Mouse (Mus musculus) heart, embryonic 11.5 days (tissue): ENCODE data around the gene Zbtb1. TPM values are rescaled to one million over a fixed set of nuclear protein-coding genes. Genes with fewer than 3 reads are reported as not detected.

Experiments
- ATAC-seq: fragments of 200-750 bp; cut with Nextera tagmentation; replicated peaks from 2 replicates; pipeline ENCODE4 v1.8.0; 2017; ENCODE audit warnings: moderate library complexity; ENCODE audit not compliant: insufficient number of reproducible peaks, low FRiP score, low TSS enrichment
- H3K27ac ChIP-seq: fragments of 300-500 bp; sonication (generic); 2 replicates; pipeline ENCODE4 v1.5.1; 2014; ENCODE audit warnings: mild to moderate bottlenecking, low read depth, low read length
- H3K27me3 ChIP-seq: fragments of 300-500 bp; sonication (generic); 2 replicates; pipeline ENCODE4 v1.6.1; 2014; ENCODE audit warnings: mild to moderate bottlenecking, low read length, mixed read lengths; ENCODE audit not compliant: control insufficient read depth, insufficient read depth
- H3K36me3 ChIP-seq: fragments of 300-500 bp; sonication (generic); 2 replicates; pipeline ENCODE4 v1.6.1; 2014; ENCODE audit warnings: mild to moderate bottlenecking, low read length, moderate library complexity, mixed read lengths; ENCODE audit not compliant: control insufficient read depth, insufficient read depth
- H3K4me1 ChIP-seq: fragments of 300-500 bp; sonication (generic); 2 replicates; pipeline ENCODE4 v1.6.1; 2014; ENCODE audit warnings: low read length; ENCODE audit not compliant: control insufficient read depth, insufficient read depth
- H3K4me2 ChIP-seq: fragments of 300-500 bp; sonication (generic); 2 replicates; pipeline ENCODE4 v1.6.1; 2014; ENCODE audit warnings: mild to moderate bottlenecking, moderate library complexity
- H3K4me3 ChIP-seq: fragments of 300-500 bp; sonication (generic); 2 replicates; pipeline ENCODE4 v1.5.1; 2014; ENCODE audit warnings: low read depth, low read length
- H3K9ac ChIP-seq: fragments of 300-500 bp; sonication (generic); 2 replicates; pipeline ENCODE4 v1.6.1; 2014; ENCODE audit warnings: mild to moderate bottlenecking, low read depth, low read length, moderate library complexity
- H3K9me3 ChIP-seq: fragments of 300-500 bp; sonication (generic); replicated peaks from 2 replicates; pipeline ENCODE4 v1.6.1; 2016; ENCODE audit warnings: low read length; ENCODE audit not compliant: control insufficient read depth
- WGBS: fragments of 180-500 bp; shearing (Covaris S2); extraction: QIAGEN DNeasy Blood & Tissue Kit; methylation state at CpG from one replicate; pipeline ENCODE4 v1.1.7; 2014; ENCODE audit not compliant: insufficient replicate concordance; 5-methylcytosine and 5-hydroxymethylcytosine counted together
- polyA plus RNA-seq: library from polyadenylated mRNA; unstranded; fragments of >200 nt; fragmentation: Nextera tagmentation; extraction: Ambion mirVana; gene quantifications from 2 replicates; pipeline ENCODE4 v1.2.1, GENCODE M21; 2014

The Zbtb1 gene
- polyA plus RNA-seq, 1 experiment from 2014 or later, result 10.5 TPM

DNA sequence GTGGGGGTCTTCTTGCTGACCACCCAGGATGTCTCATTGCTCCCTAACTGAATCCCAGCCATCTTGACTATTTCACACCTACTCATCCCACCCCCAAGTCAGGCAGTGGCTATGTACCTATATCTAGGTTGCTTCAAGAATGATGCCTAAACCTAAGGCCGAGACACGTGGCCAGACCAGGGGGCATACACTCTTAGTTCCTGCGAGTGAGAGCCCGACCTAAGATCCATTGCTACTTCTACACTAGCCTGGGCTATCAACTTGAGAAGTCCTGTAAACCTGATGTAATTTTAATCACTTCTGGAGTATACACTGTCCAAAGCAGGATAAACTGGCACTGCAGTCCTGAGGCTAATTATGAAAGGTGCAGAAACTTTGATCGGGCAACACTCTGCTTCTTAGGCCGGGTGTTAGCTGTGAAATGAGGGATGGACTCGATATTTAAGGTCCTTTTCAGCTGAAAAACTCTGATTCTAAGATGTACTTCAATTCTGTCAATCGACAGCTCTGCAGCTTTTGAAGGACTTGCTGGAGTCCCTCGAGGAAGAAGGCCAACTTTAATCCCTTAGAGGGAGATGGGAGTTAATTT, 1.8 kb upstream of the Zbtb1 start:
- Histone ChIP-seq H3K4me2 (peak overlapping the region; percentile 95), H3K9me3 (no peaks in the 10 kb centered on the region), H3K36me3 (no peaks in the 10 kb centered on the region), H3K9ac (peak overlapping the region; percentile 99), H3K27me3 (no peaks in the 10 kb centered on the region), H3K27ac (peak overlapping the region; percentile 100), H3K4me3 (peak overlapping the region; percentile 99), H3K4me1 (peaks cover 37% of the 10 kb centered on the region)
- no peak for ATAC-seq
- 11% methylated on average over 9 of the region's 9 CpGs for WGBS

DNA sequence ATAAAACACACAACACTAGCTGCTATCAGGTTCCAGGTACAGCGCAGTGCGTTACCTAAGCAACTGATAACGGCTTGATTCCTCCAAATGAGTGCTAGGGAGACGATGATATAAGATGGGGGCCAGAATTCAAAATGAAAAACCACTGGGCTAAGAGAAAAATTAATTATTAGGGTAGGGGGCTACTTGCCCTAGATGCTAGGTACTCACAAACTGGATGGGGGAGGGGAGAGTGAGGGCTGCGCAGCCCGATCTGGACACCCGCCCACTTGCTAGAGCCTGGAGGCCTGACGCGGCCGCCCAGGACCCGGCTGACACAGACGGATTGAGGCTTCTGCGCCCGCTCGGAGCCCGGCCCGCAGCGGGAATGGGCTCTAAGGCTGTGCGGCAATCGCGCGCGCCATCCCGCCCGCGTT, 1.3 kb upstream of the Zbtb1 start:
- H3K9ac ChIP-seq, result peak overlapping the region; percentile 99
- H3K27me3 ChIP-seq, result no peaks in the 10 kb centered on the region
- H3K4me3 ChIP-seq, result peak overlapping the region; percentile 99
- peak overlapping the region; percentile 100 for H3K27ac ChIP-seq
- peak overlapping the region; percentile 95 for H3K4me2 ChIP-seq
- peaks cover 40% of the 10 kb centered on the region for H3K4me1 ChIP-seq
- H3K9me3 ChIP-seq, result no peaks in the 10 kb centered on the region
- WGBS, result 1% methylated on average over 24 of the region's 26 CpGs
- peak; percentile 20; the same call in 1 of the 2 replicates for ATAC-seq
- H3K36me3 ChIP-seq, result no peaks in the 10 kb centered on the region

- peak; percentile 77 for ATAC-seq
- peak within 1 kb of the TSS; percentile 100 for H3K27ac ChIP-seq
- H3K4me1 ChIP-seq, result peaks cover 43% of the 10 kb centered on the region
- peak within 1 kb of the TSS; percentile 95 for H3K4me2 ChIP-seq
- under 1% methylated on average over 87 of the region's 96 CpGs for WGBS
- H3K9me3 ChIP-seq, result no peaks in the 10 kb centered on the region
- H3K27me3 ChIP-seq, result no peaks in the 10 kb centered on the region
- no peaks in the 10 kb centered on the region for H3K36me3 ChIP-seq
- peak within 1 kb of the TSS; percentile 99 for H3K9ac ChIP-seq
- H3K4me3 ChIP-seq, result peak within 1 kb of the TSS; percentile 99
Observed at GRCm38 (mm10) chr12:76369206-76369977, 674 bp upstream of the Zbtb1 start, which contains the start of gene Zbtb25. Zbtb25 (minus strand) TSS chr12:76369602.

- H3K4me1 ChIP-seq, result peaks cover 51% of the 10 kb centered on the region
- no peaks in the 10 kb centered on the region for H3K36me3 ChIP-seq
- ATAC-seq, result peak; percentile 64
- H3K4me3 ChIP-seq, result peak overlapping the region; percentile 99
- WGBS, result under 1% methylated on average over 55 of the region's 63 CpGs
- no peaks in the 10 kb centered on the region for H3K9me3 ChIP-seq
- H3K4me2 ChIP-seq, result peak overlapping the region; percentile 95
- no peaks in the 10 kb centered on the region for H3K27me3 ChIP-seq
- H3K27ac ChIP-seq, result peak overlapping the region; percentile 100
- H3K9ac ChIP-seq, result peak overlapping the region; percentile 99
Observed at GRCm38 (mm10) chr12:76370831-76371571, 935 bp downstream of the Zbtb1 start.

GRCm38 (mm10) chr12:76372046-76372445, 2.0 kb downstream of the Zbtb1 start:
- Histone ChIP-seq H3K27ac (peak overlapping the region; percentile 100), H3K9me3 (no peaks in the 10 kb centered on the region), H3K4me2 (peak overlapping the region; percentile 95), H3K9ac (peak overlapping the region; percentile 99), H3K27me3 (no peaks in the 10 kb centered on the region), H3K36me3 (no peaks in the 10 kb centered on the region), H3K4me1 (peaks cover 47% of the 10 kb centered on the region), H3K4me3 (peak overlapping the region; percentile 99)
- WGBS, result 41% methylated on average over 7 of the region's 7 CpGs
- no peak for ATAC-seq

GRCm38 (mm10) chr12:76372881-76373818, 3.1 kb downstream of the Zbtb1 start:
- WGBS, result 76% methylated on average over 5 of the region's 7 CpGs
- Histone ChIP-seq H3K9me3 (no peaks in the 10 kb centered on the region), H3K9ac (no peak overlapping the region), H3K4me1 (peaks cover 40% of the 10 kb centered on the region), H3K4me2 (peak overlapping the region; percentile 95; the same call in 1 of the 2 replicates), H3K36me3 (no peaks in the 10 kb centered on the region), H3K4me3 (no peak overlapping the region; the same call in none of the 2 replicates), H3K27me3 (no peaks in the 10 kb centered on the region), H3K27ac (peak overlapping the region; percentile 100; the same call in 1 of the 2 replicates)
- ATAC-seq, result no peak

DNA sequence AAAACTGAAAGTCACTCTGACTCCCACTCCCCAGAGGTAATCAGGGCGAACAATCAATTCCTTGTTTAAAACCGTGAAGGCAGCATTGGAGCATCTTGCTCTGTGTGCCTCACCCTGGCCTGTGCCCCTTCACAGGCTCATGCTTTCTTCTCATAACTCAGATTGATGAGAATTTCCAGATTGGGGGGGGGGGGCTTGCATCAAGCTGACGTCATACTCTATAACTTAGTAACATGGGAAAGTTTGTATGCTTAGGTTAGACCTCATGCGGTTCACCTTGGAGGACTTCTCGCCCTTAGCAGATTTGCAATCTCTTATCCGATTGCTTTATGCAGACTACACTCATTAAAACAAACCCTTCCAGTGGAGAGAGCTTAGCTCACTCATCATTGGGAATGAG, 3.9 kb downstream of the Zbtb1 start:
- no peak overlapping the region for H3K9ac ChIP-seq
- ATAC-seq, result no peak
- no peaks in the 10 kb centered on the region for H3K36me3 ChIP-seq
- H3K4me3 ChIP-seq, result no peak overlapping the region
- no peak overlapping the region for H3K4me2 ChIP-seq
- 64% methylated on average over 6 of the region's 6 CpGs for WGBS
- H3K9me3 ChIP-seq, result no peaks in the 10 kb centered on the region
- no peak overlapping the region for H3K27ac ChIP-seq
- no peaks in the 10 kb centered on the region for H3K27me3 ChIP-seq
- peaks cover 39% of the 10 kb centered on the region for H3K4me1 ChIP-seq
